Mouse (Mus musculus) left cerebral cortex, adult 2 months (tissue): ENCODE results near the gene Plekha6. TPM values are rescaled to one million over a fixed set of nuclear protein-coding genes. Genes with fewer than 3 reads are reported as not detected.

ENCODE experiments used
- DNase-seq, 2 experiments: peaks; one replicate each; pipeline ENCODE4 v3.0.0; 2021 to 2022; ENCODE audit warnings: low spot score in 2 of 2, mixed read lengths in 1 of 2; ENCODE audit errors: extremely low spot score in 1 of 2
- H3K27ac ChIP-seq: fragments of 200-600 bp; 2 replicates; pipeline ENCODE4 v1.8.1; 2022
- H3K4me3 ChIP-seq: fragments of 200-600 bp; 2 replicates; pipeline ENCODE4 v1.8.1; 2022
- CTCF ChIP-seq: fragments of 200-600 bp; IDR thresholded peaks from 2 replicates; pipeline ENCODE4 v1.8.1; 2022; ENCODE audit warnings: antibody characterized with exemption, mild to moderate bottlenecking, moderate library complexity
- intact Hi-C: fragments of 180-260 bp; cut with DNase I; formaldehyde crosslinking; loops from one replicate; pipeline ENCODE4 v1.15.1; 2025
- long read RNA-seq, 2 experiments: library from polyadenylated mRNA; stranded (forward); transcript quantifications; one replicate each; pipeline ENCODE4 v2.0.0; 2021; ENCODE audit warnings: borderline mapping rate in 2 of 2
- total RNA-seq, 2 experiments: library from RNA; stranded (reverse); gene quantifications; 2 replicates each; pipeline ENCODE4 v1.2.3; 2021

Plekha6 gene
- total RNA-seq = 10 to 100 TPM; 94.2 to 96.3 TPM
- long read RNA-seq, experiment 1, partial matches to known transcripts = 21 of 50 reads
- long read RNA-seq, experiment 1, other reads (novel, unspliced or antisense) = 26 of 50 reads
- long read RNA-seq, experiment 2, partial matches to known transcripts = 5 of 37 reads
- long read RNA-seq, experiment 2, other reads (novel, unspliced or antisense) = 30 of 37 reads

DNA sequence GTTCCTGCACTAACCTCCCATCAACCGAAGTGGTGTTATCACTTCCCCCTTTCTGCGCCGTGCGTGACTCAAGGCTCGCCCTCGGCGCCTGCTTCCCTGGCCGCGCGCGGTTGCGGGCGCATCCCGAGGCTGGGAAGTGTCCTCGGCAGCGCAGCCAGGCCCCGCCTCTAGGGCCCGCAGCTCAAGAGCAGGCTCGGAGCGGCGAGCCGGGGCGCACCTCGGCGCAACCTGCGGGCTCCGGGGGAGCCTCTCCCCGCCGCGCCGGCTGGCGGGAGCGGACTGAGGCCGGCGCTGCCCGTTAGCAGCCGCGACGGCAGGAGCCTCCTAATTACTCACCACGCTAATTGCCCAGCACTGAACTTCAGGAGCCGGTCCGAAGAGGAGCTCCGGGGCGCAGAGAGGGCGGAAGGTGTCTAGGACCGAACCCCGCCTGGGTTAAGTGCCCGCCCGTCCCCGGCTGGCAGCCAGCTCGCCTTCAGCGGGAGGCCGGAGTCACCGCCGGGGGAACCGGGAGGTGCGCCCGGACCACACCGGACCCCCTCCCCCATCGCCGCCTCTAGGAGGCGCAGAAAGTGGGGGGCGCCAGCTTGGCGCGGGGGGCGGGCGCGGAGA, at the start of gene Plekha6:
Gene Plekha6 (plus strand): TSS at position 391 of the 612 bp plus-strand sequence.
- Histone ChIP-seq H3K4me3 (peak within 1 kb of the TSS; percentile 72), H3K27ac (0 out of 2 replicates have a peak within 1 kb of the TSS, but pooled peaks have one; percentile 19)
- intact Hi-C loops = no loop called here
- DNase-seq = no peak
- TF ChIP-seq CTCF = no peak; the same call in 1 of the 2 replicates

DNA sequence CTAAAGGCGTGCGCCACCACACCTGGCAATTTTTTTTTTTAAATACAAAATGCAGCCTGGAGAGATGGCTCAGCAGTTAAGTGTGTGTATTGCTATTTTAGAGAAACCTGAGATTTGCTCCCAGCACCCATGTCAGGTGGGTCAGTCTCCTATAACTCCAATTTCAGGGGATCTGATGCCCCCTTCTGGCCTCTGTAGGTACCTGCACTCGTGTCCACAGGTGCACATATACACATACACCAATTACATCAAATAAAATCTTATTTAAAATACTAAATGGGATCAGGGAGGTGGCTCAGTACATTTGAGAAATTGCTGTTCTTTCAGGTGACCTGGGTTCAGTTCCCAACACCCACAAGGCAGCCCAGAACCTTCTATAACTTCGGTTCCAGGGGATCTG, 47.9 kb upstream of the Plekha6 start:
- TF ChIP-seq CTCF = no peak; the same call in 1 of the 2 replicates
- no peak for DNase-seq
- Histone ChIP-seq H3K4me3 (no peak overlapping the region), H3K27ac (no peak overlapping the region)
- intact Hi-C loops = no loop called here

DNA sequence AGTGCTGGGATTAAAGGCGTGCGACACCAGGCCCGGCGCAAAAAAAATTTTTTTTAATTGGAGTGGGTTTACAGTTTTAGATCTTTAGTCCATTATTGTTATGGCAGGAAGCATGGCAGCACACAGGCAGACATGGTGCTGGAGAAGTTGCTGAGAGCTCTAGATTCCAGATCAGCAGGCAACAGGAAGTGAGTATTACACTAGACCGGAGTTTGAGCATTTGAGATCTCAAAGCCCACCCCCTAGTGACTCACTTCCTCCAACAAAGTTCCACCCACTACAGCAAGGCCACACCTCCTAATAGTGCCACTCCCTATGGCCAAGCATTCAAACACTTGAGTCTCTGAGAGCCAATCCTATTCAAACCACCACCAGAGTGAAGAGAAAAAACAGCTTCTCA, 45.9 kb upstream of the Plekha6 start:
- no peak for DNase-seq
- intact Hi-C loops = no loop called here

DNA sequence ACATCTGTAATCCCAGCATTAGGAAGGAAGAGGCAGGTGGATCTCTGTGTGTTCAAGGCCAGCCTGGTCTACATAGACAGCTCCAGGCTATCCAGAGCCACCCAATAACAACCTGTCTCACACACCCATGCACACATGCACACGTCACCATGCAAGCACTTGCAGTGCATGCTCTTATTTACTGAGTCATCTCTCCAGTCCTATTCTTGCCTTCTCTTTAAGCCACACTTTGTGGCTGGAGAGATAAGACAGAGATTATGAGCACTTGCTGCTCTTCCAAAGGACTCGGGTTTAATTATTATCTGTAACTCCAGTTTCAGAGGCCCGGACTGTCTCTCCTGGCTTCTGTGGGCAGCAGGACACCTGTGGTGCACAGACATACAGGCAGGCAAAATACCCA, 45.2 kb upstream of the Plekha6 start:
- no peak for TF ChIP-seq CTCF
- H3K4me3 ChIP-seq = no peak overlapping the region
- no peak overlapping the region for H3K27ac ChIP-seq

More for the DNA sequence above, 45.9 kb upstream of the Plekha6 start:
- no peak overlapping the region for H3K4me3 ChIP-seq
- H3K27ac ChIP-seq = no peak overlapping the region
- no peak for TF ChIP-seq CTCF

DNA sequence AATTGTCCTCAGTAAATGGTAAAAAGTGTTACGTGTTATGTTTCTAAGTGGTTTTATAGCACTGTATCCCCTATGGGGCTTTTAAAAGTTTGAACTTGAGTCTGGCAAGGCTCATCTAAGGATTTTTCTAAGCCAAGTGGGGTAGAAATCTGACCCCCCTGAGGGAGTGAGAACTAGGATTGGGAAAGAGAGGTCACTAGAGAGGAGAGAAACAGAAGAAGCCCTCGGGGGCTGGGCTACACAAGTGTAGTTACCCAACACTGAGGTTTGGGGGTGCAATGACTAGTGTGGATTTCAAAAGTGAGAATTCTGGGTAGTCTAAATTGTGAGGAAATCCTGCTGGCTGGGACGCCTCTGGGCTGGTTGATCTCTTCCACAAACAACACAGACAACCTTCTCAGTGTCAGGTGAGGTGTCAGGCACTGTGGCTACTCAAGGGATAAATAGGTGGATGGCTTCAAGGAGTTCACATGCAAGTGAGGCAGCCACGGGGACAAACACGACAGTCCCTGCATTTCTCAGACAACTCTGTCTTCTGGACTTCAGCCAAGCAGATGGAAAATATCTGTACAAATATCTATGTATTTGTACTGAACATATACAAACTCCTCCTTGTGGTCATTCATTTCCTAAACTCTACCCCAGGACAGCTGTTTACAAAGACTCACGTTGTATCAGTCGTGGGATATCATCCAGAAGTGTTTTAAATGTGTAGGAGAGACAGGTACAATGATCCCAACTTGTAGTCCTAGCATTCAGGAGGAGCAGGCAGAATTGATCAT, 43.9 kb upstream of the Plekha6 start:
- Histone ChIP-seq H3K4me3 (no peak overlapping the region), H3K27ac (no peak overlapping the region)
- TF ChIP-seq CTCF = no peak
- no peak for DNase-seq
- intact Hi-C loops = no loop called here

More for the DNA sequence above, 45.2 kb upstream of the Plekha6 start:
- intact Hi-C loops = no loop called here
- DNase-seq = no peak

DNA sequence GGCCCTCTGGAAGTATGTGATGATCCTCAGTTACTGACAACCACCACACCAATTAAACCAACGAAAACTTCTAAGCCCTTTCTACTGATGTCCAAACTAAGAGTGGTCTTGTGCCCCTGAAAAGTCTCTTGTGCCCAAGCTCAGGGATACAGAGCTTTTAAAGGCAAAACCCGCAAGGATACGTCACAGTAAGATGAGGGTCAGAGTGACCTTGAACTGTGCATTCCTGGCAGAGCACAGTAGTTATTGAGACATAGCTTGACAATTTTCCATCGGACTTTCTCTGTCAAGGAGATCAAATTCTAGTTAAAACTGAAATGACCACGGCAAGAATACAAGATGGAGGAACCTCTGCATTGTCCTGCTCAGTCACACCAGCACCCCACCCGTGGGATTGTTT, 42.8 kb upstream of the Plekha6 start:
- intact Hi-C loops = no loop called here
- no peak for TF ChIP-seq CTCF
- no peak for DNase-seq
- no peak overlapping the region for H3K27ac ChIP-seq
- no peak overlapping the region for H3K4me3 ChIP-seq

DNA sequence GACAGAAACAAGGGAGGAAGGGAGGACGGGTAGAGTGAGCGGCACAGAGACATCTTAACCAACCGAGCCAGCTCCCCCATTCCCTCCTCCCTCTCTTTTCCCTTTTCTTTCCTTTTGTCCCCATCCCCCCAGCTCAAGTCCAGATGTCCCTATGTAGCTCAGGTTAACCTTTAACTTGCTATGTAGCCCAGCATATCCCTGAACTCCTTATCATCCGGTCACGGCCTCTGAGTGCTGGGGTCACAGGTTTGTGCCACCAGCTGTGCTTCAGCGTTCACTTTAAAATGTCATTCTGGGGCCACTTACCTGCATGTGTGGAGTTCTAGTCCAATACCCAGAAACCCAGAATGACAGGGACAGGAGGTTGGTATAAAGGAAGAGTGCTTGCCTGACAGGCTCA, 39.9 kb upstream of the Plekha6 start:
- DNase-seq = no peak
- no peak overlapping the region for H3K4me3 ChIP-seq
- TF ChIP-seq CTCF = no peak
- intact Hi-C loops = no loop called here
- no peak overlapping the region for H3K27ac ChIP-seq

DNA sequence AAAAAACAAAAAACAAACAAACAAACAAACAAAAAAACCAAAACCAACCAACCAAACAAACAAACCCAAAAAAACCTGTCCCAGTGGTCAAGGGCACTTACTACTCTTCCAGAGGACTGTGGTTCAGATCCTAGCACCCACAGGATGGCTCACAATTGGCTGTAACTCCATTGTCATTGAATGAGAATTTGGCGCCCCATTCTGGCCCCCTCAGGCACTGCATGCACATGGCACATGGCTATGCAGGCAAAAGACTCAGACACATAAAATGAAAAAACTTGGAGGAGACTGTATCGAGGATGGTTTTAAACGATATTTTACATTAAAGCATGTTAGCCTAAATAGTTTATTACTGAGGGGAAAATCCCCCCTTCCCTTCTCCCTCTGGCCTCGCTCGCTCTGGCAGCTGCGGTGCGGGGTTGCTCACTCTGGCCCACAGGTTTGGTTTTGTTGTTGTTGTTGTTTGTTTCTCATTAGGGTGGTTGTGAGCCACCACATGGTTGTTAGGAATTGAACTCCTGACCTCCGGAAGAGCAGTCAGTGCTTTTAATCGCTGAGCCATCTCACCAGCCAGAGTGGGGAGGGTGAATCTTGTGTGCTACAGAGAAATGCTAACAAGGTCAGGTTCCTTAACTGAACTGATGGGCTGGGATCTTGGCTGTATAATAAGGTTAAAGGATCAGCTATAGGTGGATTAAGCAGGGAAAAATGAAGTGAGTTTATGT, 38.2 kb upstream of the Plekha6 start:
- no peak; the same call in 1 of the 2 replicates for TF ChIP-seq CTCF
- intact Hi-C loops = no loop called here
- Histone ChIP-seq H3K27ac (no peak overlapping the region), H3K4me3 (no peak overlapping the region)
- no peak for DNase-seq

DNA sequence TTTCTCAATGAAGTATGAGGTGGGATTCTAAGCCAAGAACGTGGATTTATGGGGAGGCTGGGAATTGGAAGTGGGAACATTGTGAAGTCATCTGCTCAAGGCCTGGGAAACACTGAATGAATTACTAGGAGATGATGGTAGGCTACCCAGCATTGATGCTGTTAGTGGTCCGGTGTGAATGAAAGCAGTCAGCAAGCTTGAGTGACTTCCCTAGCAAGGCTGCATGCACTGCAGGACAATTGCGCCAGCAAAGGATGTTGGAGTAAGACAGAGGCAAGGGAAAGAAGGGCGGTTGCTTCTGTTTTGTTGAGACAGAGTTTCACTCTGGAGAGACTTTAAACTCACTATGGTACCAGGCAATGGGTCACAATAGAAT, 37.7 kb upstream of the Plekha6 start:
- Histone ChIP-seq H3K4me3 (no peak overlapping the region), H3K27ac (no peak overlapping the region)
- no peak for TF ChIP-seq CTCF
- intact Hi-C loops = no loop called here
- no peak for DNase-seq

DNA sequence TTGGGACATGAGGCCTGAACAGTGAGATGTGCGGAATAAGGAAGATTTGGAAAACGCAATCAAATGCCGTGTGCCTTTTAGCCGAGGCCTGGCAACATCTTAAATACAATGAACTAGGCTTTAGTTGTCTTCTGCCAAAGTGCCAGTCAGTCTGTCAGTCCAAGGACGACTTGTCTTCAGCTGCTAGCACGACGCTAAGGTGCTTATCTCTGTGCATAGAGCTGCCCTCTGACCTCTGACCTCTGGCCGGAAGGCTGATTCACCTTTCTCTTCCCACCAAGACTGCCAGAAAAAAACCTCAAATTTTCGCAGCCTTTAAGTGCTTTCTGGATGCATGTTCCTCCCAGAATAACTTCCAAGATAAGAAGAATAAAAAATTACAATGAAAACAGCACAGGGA, 36.7 kb upstream of the Plekha6 start:
- no peak for TF ChIP-seq CTCF
- H3K4me3 ChIP-seq = no peak overlapping the region
- intact Hi-C loops = no loop called here
- no peak for DNase-seq
- no peak overlapping the region for H3K27ac ChIP-seq

DNA sequence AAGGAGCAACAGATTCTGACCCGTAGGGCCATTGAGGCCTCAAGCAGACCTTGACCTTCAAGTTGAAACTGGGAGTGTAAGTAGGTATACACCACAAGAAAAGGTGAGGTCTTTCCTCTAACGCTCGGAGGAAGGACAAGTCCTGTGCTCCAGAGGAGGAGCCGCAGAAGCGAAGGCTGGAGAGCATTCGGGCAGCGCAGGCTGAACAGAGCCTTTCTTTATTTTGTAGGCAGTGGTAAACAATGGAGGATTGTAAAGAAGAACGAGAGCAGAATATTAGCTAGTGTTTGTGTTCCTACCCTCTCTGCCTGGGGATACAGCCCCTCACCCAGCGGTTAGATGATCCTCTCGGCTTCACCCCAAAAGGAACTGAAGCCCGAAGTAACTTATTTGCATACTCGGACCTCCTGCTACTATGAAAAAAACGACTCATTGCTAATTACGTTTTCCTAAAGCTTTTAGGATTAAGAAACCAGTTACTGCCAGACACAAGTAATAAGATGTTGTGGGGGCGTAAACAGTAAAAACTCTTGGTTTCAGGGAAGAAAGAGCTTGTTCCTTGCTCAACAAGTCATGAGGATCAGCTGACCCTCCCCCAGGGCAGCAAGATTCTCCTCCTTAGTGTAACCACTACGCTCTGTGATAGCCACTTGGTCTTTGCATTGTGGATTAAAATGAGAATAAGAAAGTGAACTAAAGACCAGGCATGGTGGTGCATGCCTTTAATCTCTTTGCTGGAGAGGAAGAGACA, 34.4 kb upstream of the Plekha6 start:
- TF ChIP-seq CTCF = no peak
- Histone ChIP-seq H3K27ac (peak overlapping the region; percentile 94), H3K4me3 (no peak overlapping the region)
- DNase-seq = no peak
- intact Hi-C loops = loop anchor here (5.0 kb wide), 1 partner anchor 483 kb away; the partner anchor contains the start of gene Snrpe
